Mouse (Mus musculus) B cell, adult 2 months (primary cell): ENCODE measurements around the gene Cit.

Experiments used
- DNase-seq, 2 experiments: peaks; one replicate each; pipeline ENCODE4 v3.0.0; 2022

Cit gene

GRCm38 (mm10) chr5:115918597-115919351 lies 73.7 kb downstream of the Cit start:
- no peak for DNase-seq

- no peak for DNase-seq
These were observed 76.9 kb downstream of the Cit start for GRCm38 (mm10) chr5:115921990-115922389.

- DNase-seq, result no peak
These were observed 79.9 kb downstream of the Cit start for GRCm38 (mm10) chr5:115924946-115925345.

GRCm38 (mm10) chr5:115928786-115929507 lies 83.9 kb downstream of the Cit start:
- DNase-seq, result no peak

- DNase-seq, result no peak
These were observed 87.2 kb downstream of the Cit start for GRCm38 (mm10) chr5:115932325-115932724.

GRCm38 (mm10) chr5:115936851-115937250 lies 91.8 kb downstream of the Cit start:
- DNase-seq, result no peak

GRCm38 (mm10) chr5:115937566-115937965 lies 92.5 kb downstream of the Cit start:
- no peak for DNase-seq

- no peak for DNase-seq
These were observed 93.9 kb downstream of the Cit start for GRCm38 (mm10) chr5:115938999-115939398.

GRCm38 (mm10) chr5:115942389-115942788 lies 97.3 kb downstream of the Cit start:
- no peak for DNase-seq

- no peak for DNase-seq
These were observed 99.9 kb downstream of the Cit start for GRCm38 (mm10) chr5:115944791-115945490.

GRCm38 (mm10) chr5:115947622-115948353 lies 102.7 kb downstream of the Cit start:
- DNase-seq, result no peak

GRCm38 (mm10) chr5:115950936-115951335 lies 105.9 kb downstream of the Cit start:
- DNase-seq, result no peak

- DNase-seq, result peak; percentile 8 to 16
These were observed 108.1 kb downstream of the Cit start for GRCm38 (mm10) chr5:115953173-115953572.

- no peak for DNase-seq
These were observed 109.0 kb downstream of the Cit start for GRCm38 (mm10) chr5:115954084-115954483.

GRCm38 (mm10) chr5:115954549-115954948 lies 109.5 kb downstream of the Cit start:
- no peak for DNase-seq

GRCm38 (mm10) chr5:115955131-115955530 lies 110.1 kb downstream of the Cit start:
- DNase-seq, result no peak

- no peak for DNase-seq
These were observed 111.0 kb downstream of the Cit start for GRCm38 (mm10) chr5:115956048-115956447.

GRCm38 (mm10) chr5:115957177-115957576 lies 112.1 kb downstream of the Cit start:
- DNase-seq, result no peak

GRCm38 (mm10) chr5:115958344-115958743 lies 113.3 kb downstream of the Cit start:
- no peak for DNase-seq

GRCm38 (mm10) chr5:115958814-115959213 lies 113.7 kb downstream of the Cit start:
- DNase-seq, result no peak

- no peak for DNase-seq
These were observed 116.7 kb downstream of the Cit start for GRCm38 (mm10) chr5:115961809-115962208.

- DNase-seq, result no peak
These were observed 126.2 kb downstream of the Cit start for GRCm38 (mm10) chr5:115971236-115971635.

GRCm38 (mm10) chr5:115975672-115976071 lies 130.6 kb downstream of the Cit start:
- no peak for DNase-seq
